Mouse (Mus musculus) gastrocnemius, postnatal 25 days (tissue): ENCODE measurements around the gene Tnks2. TPM values are rescaled to one million over a fixed set of nuclear protein-coding genes. Genes with fewer than 3 reads are reported as not detected.
"Not testable (repeated sequence)": the region's sequence is repeated elsewhere in the genome, so short reads cannot be mapped to it uniquely, and the experiment has no call there.

ENCODE experiments used
- DNase-seq: peaks from one replicate; pipeline ENCODE4 v3.0.0; 2022
- total RNA-seq, 2 experiments: library from RNA; stranded (reverse); gene quantifications; 1 replicate in 1 of 2; 2 replicates in 1 of 2; pipeline ENCODE4 v1.2.3; 2021

Gene Tnks2
- total RNA-seq, 2 experiments from 2014 or later: 119 to 131 TPM

- no peak for DNase-seq
These were observed 11.3 kb upstream of the Tnks2 start for GRCm38 (mm10) chr19:36822701-36823100.

GRCm38 (mm10) chr19:36827650-36828049 lies 6.4 kb upstream of the Tnks2 start:
- DNase-seq: no peak

DNA sequence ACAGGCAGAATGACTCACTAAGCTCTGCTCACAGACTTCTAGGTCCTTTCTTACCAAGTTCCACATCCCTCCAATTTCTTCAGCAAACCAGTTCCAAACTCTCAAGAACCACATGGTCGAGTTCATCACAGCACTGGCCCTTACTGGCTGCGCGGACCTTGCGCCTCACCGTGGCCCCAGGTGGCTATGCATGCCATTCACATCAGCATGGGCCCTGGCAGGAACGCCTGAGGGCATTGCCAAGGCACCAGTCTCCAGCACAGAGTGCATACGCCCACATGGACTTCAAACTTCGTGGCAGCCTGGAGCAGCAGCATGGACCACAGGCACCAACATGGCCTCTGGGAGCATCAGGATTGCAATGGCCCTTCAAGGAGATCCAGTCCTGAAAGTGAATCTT lies 5.7 kb upstream of the Tnks2 start:
- no peak for DNase-seq

DNA sequence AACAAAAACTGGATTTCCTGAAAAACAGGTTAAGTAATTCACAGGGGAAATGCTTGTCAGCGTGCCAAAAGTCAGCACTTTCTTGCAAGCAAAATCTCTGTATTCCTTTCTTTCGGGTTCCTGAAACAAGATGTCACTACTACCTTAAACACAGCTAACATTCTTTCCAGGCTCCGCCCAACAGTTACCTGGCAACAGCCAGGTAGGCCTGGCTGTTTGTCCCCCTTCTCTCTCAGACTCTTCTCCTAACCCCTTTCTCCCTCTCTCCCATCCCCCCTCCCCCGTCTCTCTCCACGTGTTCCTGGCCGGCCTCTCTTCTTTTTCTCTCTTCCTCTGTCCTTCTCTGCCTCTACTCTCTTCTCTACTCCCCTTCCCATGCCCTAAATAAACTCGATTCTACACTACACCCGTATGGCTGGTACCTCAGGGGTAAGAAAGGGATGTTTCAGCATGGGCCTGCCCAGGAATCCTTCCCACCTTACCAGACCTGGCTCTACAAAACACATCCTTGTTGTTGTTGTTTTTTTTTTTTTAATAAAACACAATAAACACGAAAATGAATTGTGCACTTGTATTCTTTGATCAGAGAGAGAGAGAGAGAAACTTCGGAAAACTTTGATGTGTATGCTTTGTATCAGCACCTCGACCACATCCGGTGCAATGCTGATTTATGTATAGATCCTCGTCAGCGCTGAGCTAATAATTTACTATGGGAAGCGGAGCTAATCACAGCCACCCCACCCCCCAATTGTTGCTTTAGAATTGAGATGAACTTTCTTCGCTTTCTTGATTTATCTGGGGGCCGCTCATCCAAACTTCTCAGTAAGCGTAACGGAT lies 863 bp upstream of the Tnks2 start:
- DNase-seq: peak; percentile 14

- peak; percentile 34 for DNase-seq
These were observed 750 bp downstream of the Tnks2 start for GRCm38 (mm10) chr19:36834532-36835431.

GRCm38 (mm10) chr19:36836035-36836434 lies 2.0 kb downstream of the Tnks2 start:
- no peak for DNase-seq

DNA sequence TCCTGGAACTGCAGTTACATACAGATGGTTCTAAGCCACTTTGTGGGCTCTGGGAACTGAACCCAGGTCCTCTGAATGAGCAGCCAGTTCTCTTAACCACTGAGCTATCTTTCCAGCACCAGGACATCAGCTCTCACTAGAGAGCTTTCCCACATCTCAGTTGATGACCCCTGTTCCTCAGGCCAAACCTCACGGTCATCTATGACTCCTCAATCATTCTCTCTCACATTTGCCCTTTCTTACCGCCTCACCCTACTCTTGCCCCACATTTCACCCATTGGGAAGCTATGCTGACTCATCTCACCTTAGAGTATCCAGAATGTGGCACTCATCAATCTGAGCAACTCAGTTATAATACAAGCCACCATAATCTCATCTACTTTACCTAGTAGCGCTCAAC lies 6.3 kb downstream of the Tnks2 start:
- no peak for DNase-seq

GRCm38 (mm10) chr19:36843866-36844265 lies 9.8 kb downstream of the Tnks2 start:
- no peak for DNase-seq

DNA sequence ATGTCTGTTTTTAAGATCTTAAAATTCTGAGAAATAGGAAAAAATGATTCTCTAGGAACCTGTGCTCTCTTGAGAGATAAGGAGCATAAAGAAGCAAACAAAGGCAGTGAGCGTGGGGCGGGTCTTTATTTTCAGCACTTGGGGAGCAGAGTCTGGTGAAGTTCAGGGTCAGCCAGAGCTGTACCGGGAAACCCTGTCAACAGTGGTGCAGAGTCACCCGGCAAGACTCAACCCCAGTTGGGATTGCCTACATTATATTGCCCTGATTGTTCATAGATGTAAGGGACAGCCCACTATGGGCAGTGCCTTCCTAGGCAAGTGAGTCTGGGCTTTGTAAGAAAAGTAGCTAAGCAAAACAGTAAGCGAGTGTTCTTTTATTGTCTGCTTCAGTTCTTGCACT lies 11.9 kb downstream of the Tnks2 start:
- DNase-seq: no peak

DNA sequence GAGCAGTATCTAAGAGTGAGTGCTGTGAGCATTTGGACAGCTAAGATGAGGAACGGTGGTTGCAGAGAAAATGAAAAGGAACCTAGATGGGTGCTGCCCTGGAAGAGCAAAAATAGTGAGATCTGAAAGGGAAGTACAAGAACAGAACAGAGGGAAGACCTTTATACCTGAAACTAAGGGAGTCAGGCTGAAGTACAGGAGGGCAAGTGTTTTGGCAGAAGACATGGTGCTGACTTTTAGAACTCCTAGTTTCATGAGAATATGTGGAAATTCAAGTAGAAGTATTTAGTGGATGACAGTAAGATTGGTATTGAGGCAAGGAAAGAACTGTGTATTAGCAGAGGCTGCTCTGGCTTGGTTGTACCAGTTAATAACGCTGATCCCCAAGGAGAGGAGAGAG lies 19.8 kb downstream of the Tnks2 start:
- no peak for DNase-seq

- DNase-seq: no peak
These were observed 23.8 kb downstream of the Tnks2 start for GRCm38 (mm10) chr19:36857851-36858250.

- DNase-seq: no peak
These were observed 26.4 kb downstream of the Tnks2 start for GRCm38 (mm10) chr19:36860393-36860792.

DNA sequence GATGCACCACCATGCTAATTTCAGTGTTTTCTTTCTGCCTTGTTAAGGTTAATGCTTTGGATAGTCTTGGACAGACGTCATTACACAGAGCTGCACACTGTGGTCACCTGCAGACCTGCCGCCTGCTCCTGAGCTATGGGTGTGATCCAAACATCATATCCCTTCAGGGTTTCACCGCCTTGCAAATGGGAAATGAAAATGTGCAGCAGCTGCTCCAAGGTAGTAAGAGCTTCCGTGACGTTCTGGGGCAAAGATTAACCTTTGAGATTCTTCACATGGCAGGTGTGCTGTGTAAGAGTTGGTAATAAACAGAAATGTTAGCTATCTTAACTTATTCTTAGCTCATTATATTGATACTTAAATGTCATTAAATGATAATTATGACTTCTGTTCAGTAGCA lies 31.9 kb downstream of the Tnks2 start:
- DNase-seq: no peak

GRCm38 (mm10) chr19:36867416-36867815 lies 33.4 kb downstream of the Tnks2 start:
- DNase-seq: no peak

DNA sequence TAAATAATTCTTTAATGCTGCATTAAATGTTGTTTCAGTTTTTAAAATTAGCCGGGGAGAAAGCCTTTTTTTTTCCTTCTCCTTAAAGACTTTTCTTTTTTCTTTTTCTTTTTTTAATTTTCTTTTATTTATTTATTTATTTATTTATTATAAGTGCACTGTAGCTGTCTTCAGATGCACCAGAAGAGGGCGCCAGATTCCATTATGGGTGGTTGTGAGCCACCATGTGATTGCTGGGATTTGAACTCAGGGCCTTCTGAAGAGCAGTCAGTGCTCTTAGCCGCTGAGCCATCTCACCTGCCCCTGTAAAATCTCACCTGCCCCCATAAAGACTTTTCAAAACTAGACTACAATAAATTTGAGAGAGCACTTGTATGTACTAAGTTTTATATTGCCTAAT lies 34.6 kb downstream of the Tnks2 start:
- DNase-seq: not testable (repeated sequence)

GRCm38 (mm10) chr19:36874651-36875050 lies 40.6 kb downstream of the Tnks2 start:
- DNase-seq: no peak

DNA sequence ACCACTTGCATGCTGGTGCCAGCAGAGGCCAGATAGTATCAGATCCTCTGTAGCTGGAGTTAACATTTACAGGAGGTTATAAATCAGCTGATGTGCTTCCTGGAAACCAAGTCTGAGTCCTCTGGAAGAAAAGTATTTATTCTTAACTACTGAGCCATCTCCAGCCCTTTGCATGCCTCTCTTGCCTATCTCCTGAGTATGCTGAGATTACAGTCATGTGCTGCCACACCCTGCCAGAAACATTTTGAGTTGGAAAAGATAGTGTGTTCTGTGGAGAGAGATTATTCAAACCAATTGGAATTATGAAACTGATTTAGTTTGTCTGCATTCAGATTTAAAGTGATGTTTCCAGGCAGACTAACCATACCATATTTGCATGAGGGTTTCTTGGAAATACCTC lies 43.3 kb downstream of the Tnks2 start:
- DNase-seq: no peak

DNA sequence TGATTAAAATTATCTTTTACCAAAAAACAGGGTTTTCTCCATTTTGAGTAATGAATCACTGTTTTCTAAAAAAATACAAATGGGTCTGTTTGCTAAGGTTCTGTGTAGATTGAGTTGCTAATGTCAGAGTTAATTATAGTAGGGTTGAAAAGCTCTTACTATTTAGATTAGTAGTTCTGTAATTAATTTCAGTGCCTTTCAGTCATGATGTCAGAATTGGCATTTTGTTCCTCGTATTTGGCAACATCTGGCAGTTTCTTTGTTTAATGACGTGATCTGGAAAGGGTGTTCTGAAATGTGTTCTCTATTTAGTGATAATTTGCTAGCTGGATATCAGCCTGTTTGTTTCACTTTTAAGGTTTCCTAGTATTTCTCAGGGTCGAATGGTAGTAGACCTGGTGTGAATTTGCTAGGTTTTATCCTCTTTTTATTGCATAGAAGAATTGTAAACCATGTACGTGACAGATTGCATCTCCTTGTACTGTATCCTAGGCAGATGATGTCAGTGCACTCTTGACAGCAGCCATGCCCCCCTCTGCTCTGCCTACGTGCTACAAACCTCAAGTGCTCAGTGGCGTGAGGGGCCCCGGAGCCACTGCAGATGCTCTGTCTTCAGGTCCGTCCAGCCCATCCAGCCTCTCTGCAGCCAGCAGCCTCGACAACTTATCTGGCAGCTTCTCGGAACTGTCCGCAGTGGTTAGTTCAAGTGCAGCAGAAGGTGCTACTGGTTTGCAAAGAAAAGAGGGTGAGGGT lies 44.9 kb downstream of the Tnks2 start:
- no peak for DNase-seq

DNA sequence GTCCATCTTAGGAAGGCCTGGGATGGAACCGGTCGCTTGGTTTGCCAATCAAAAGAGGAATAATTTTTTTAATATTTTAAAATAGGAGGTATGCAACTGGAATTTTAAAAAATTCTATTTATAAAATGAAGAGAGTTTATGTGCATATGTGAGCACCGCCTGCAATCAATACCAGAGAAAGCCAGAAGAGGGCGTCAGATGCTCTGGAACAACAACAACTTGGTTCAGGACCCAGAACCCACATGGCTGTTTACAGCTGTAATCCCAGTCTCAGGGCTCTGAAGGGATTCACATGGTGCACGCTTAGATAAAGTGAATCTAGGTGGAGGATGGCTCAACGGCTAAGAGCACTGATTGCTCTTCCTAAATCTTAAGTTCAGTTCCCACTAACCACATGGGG lies 49.1 kb downstream of the Tnks2 start:
- no peak for DNase-seq

GRCm38 (mm10) chr19:36886316-36886715 lies 52.3 kb downstream of the Tnks2 start:
- no peak for DNase-seq

DNA sequence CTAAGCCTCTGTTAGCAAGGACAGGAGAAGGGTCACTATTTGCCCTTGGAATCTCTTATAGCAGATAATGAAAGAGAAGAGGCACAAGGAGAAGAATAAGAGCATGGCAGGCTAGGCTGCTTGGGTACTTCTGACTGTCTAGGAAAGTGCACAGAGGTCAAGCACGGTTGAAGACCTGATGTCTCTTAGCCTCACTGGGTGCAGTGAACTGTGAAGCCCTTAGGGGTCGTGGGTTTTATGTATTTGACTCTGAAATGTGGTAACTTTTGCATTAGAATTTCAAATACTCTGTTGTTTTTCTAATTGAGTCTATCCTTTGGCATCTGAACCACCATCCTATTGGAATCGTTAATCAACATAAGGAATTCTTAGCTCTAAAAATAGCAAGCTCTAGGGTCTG lies 53.7 kb downstream of the Tnks2 start:
- no peak for DNase-seq

DNA sequence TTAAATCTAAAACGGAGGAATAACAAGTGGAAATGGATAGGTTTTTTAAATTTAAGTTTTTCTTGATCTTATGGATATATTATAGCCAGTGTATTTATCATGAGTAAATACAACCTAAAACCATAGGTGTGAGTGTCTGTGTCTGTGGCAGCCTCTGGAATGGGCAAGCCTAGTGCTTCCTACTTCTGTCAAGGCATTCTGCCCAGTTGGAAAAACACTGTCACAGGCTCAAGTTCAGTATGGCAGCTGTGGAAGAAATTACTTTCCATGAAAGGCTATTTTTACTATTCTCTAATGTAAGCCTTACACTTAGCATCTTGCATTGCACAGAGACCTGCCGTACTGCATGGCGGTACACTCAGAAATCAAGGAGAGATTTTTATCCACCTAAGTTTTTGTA lies 57.7 kb downstream of the Tnks2 start:
- DNase-seq: no peak
